Mouse (Mus musculus) hindbrain, embryonic 10.5 days (tissue): ENCODE results near the gene Faim2. TPM values are rescaled to one million over a fixed set of nuclear protein-coding genes. Genes with fewer than 3 reads are reported as not detected.
A peak's percentile ranks its signal among the peaks of the same experiment; 100 is the strongest.

ENCODE experiments used
- DNase-seq: peaks from one replicate; pipeline ENCODE4 v3.0.0-alpha.2; 2017; ENCODE audit warnings: low spot score
- H3K27ac ChIP-seq: fragments of 300-500 bp; sonication (generic); 2 replicates; pipeline ENCODE4 v1.5.1; 2016; ENCODE audit warnings: mild to moderate bottlenecking, moderate library complexity
- H3K27me3 ChIP-seq: fragments of 300-500 bp; sonication (generic); 2 replicates; pipeline ENCODE4 v1.6.1; 2016; ENCODE audit warnings: mild to moderate bottlenecking; ENCODE audit not compliant: poor library complexity, insufficient read depth, severe bottlenecking
- H3K36me3 ChIP-seq: fragments of 300-500 bp; sonication (generic); 2 replicates; pipeline ENCODE4 v1.6.1; 2016; ENCODE audit warnings: mild to moderate bottlenecking, moderate library complexity
- H3K4me1 ChIP-seq: fragments of 300-500 bp; sonication (generic); replicated peaks from 2 replicates; pipeline ENCODE4 v1.6.1; 2016; ENCODE audit warnings: mild to moderate bottlenecking
- H3K4me3 ChIP-seq: fragments of 300-500 bp; sonication (generic); 2 replicates; pipeline ENCODE4 v1.5.1; 2016; ENCODE audit warnings: mild to moderate bottlenecking, moderate library complexity
- H3K9me3 ChIP-seq: fragments of 300-500 bp; sonication (generic); 2 replicates; pipeline ENCODE4 v1.6.1; 2016; ENCODE audit warnings: mild to moderate bottlenecking, moderate library complexity
- WGBS: fragments of 180-500 bp; shearing (Covaris S2); methylation state at CpG from one replicate; pipeline ENCODE4 v1.1.7; 2016; 5-methylcytosine and 5-hydroxymethylcytosine counted together
- polyA plus RNA-seq: library from polyadenylated mRNA; unstranded; fragments of >200 nt; fragmentation: Nextera tagmentation; extraction: Ambion mirVana; gene quantifications from 2 replicates; pipeline ENCODE4 v1.2.1, GENCODE M21; 2016

Faim2 gene
- polyA plus RNA-seq, 1 experiment from 2014 or later, result 1.1 TPM

- H3K4me3 ChIP-seq, result peak overlapping the region; percentile 84
- 8% methylated on average over 38 of the region's 38 CpGs for WGBS
- no peak for DNase-seq
Observed at GRCm38 (mm10) chr15:99473801-99474575, 54.0 kb downstream of the Faim2 start.

GRCm38 (mm10) chr15:99472972-99473371, 55.0 kb downstream of the Faim2 start:
- Histone ChIP-seq H3K36me3 (peaks cover 30% of the 10 kb centered on the region), H3K4me3 (no peak overlapping the region), H3K27ac (no peak overlapping the region), H3K9me3 (no peaks in the 10 kb centered on the region), H3K27me3 (no peaks in the 10 kb centered on the region), H3K4me1 (peaks cover 19% of the 10 kb centered on the region)
- WGBS, result 91% methylated on average over 7 of the region's 7 CpGs
- no peak for DNase-seq

More at GRCm38 (mm10) chr15:99473801-99474575, 54.0 kb downstream of the Faim2 start:
- Histone ChIP-seq H3K36me3 (peaks cover 24% of the 10 kb centered on the region), H3K4me1 (peaks cover 19% of the 10 kb centered on the region), H3K27ac (peak overlapping the region; percentile 97), H3K9me3 (no peaks in the 10 kb centered on the region), H3K27me3 (no peaks in the 10 kb centered on the region)

- Histone ChIP-seq H3K27me3 (no peaks in the 10 kb centered on the region), H3K27ac (no peak overlapping the region), H3K4me1 (peaks cover 19% of the 10 kb centered on the region), H3K36me3 (peaks cover 30% of the 10 kb centered on the region), H3K4me3 (no peak overlapping the region), H3K9me3 (no peaks in the 10 kb centered on the region)
- no peak for DNase-seq
- 79% methylated on average over 14 of the region's 14 CpGs for WGBS
Observed at GRCm38 (mm10) chr15:99471677-99472063, 56.3 kb downstream of the Faim2 start.

GRCm38 (mm10) chr15:99470971-99471676, 56.8 kb downstream of the Faim2 start:
- 63% methylated on average over 17 of the region's 17 CpGs for WGBS
- Histone ChIP-seq H3K9me3 (no peaks in the 10 kb centered on the region), H3K36me3 (peaks cover 30% of the 10 kb centered on the region), H3K4me3 (no peak overlapping the region), H3K27me3 (no peaks in the 10 kb centered on the region), H3K4me1 (peaks cover 19% of the 10 kb centered on the region), H3K27ac (peak overlapping the region; percentile 50; the same call in 1 of the 2 replicates)
- DNase-seq, result peak; percentile 57

GRCm38 (mm10) chr15:99470224-99470761, 57.7 kb downstream of the Faim2 start:
- DNase-seq, result no peak
- Histone ChIP-seq H3K27me3 (no peaks in the 10 kb centered on the region), H3K36me3 (peaks cover 30% of the 10 kb centered on the region), H3K4me1 (peaks cover 19% of the 10 kb centered on the region), H3K9me3 (no peaks in the 10 kb centered on the region), H3K27ac (0 out of 2 replicates have a peak overlapping the region, but pooled peaks have one; percentile 50), H3K4me3 (no peak overlapping the region)
- WGBS, result 92% methylated on average over 31 of the region's 31 CpGs

- WGBS, result 94% methylated on average over 4 of the region's 4 CpGs
- DNase-seq, result no peak
- H3K4me1 ChIP-seq, result peaks cover 17% of the 10 kb centered on the region
Observed at GRCm38 (mm10) chr15:99469736-99470135, 58.2 kb downstream of the Faim2 start.

GRCm38 (mm10) chr15:99469067-99469466, 58.9 kb downstream of the Faim2 start:
- DNase-seq, result peak; percentile 71
- 45% methylated on average over 3 of the region's 3 CpGs for WGBS
- H3K4me3 ChIP-seq, result no peak overlapping the region
- peaks cover 14% of the 10 kb centered on the region for H3K4me1 ChIP-seq
- H3K27ac ChIP-seq, result no peak overlapping the region
- H3K27me3 ChIP-seq, result no peaks in the 10 kb centered on the region
- peaks cover 30% of the 10 kb centered on the region for H3K36me3 ChIP-seq
- no peaks in the 10 kb centered on the region for H3K9me3 ChIP-seq

More at GRCm38 (mm10) chr15:99469736-99470135, 58.2 kb downstream of the Faim2 start:
- peaks cover 30% of the 10 kb centered on the region for H3K36me3 ChIP-seq
- H3K27me3 ChIP-seq, result no peaks in the 10 kb centered on the region
- H3K9me3 ChIP-seq, result no peaks in the 10 kb centered on the region
- no peak overlapping the region for H3K27ac ChIP-seq
- H3K4me3 ChIP-seq, result no peak overlapping the region

- no peak for DNase-seq
- Histone ChIP-seq H3K27ac (no peak overlapping the region), H3K27me3 (no peaks in the 10 kb centered on the region), H3K9me3 (no peaks in the 10 kb centered on the region), H3K36me3 (no peaks in the 10 kb centered on the region; the same call in 1 of the 2 replicates), H3K4me1 (peaks cover 9% of the 10 kb centered on the region), H3K4me3 (no peak overlapping the region)
- WGBS, result 72% methylated on average over 13 of the region's 13 CpGs
Observed at GRCm38 (mm10) chr15:99463194-99463593, 64.8 kb downstream of the Faim2 start.

GRCm38 (mm10) chr15:99457606-99458401, 70.2 kb downstream of the Faim2 start, which contains the start of gene Nckap5l:
Gene Nckap5l, minus strand, starts transcription at chr15:99457748.
- Histone ChIP-seq H3K4me1 (peaks cover 58% of the 10 kb centered on the region), H3K36me3 (peaks cover 30% of the 10 kb centered on the region), H3K27ac (peak within 1 kb of the TSS; percentile 96), H3K4me3 (peak within 1 kb of the TSS; percentile 92), H3K9me3 (no peaks in the 10 kb centered on the region), H3K27me3 (no peaks in the 10 kb centered on the region)
- 1% methylated on average over 45 of the region's 45 CpGs for WGBS
- DNase-seq, result peak; percentile 97

GRCm38 (mm10) chr15:99456963-99457605, 70.9 kb downstream of the Faim2 start:
- H3K4me1 ChIP-seq, result peaks cover 59% of the 10 kb centered on the region
- WGBS, result 1% methylated on average over 43 of the region's 43 CpGs

GRCm38 (mm10) chr15:99456338-99456962, 71.5 kb downstream of the Faim2 start:
- H3K4me1 ChIP-seq, result peaks cover 59% of the 10 kb centered on the region
- H3K36me3 ChIP-seq, result peaks cover 40% of the 10 kb centered on the region
- peak; percentile 18 for DNase-seq
- H3K9me3 ChIP-seq, result no peaks in the 10 kb centered on the region
- no peaks in the 10 kb centered on the region for H3K27me3 ChIP-seq
- 23% methylated on average over 7 of the region's 7 CpGs for WGBS
- H3K27ac ChIP-seq, result peak overlapping the region; percentile 96
- peak overlapping the region; percentile 92 for H3K4me3 ChIP-seq

More at GRCm38 (mm10) chr15:99456963-99457605, 70.9 kb downstream of the Faim2 start:
- peak overlapping the region; percentile 92 for H3K4me3 ChIP-seq
- peak; percentile 69 for DNase-seq
- H3K9me3 ChIP-seq, result no peaks in the 10 kb centered on the region
- H3K36me3 ChIP-seq, result peaks cover 35% of the 10 kb centered on the region
- no peaks in the 10 kb centered on the region for H3K27me3 ChIP-seq
- peak overlapping the region; percentile 96 for H3K27ac ChIP-seq
